Mouse (Mus musculus) forebrain, embryonic 14.5 days (tissue): ENCODE data around the gene Lrig3. TPM values are rescaled to one million over a fixed set of nuclear protein-coding genes. Genes with fewer than 3 reads are reported as not detected.
A peak's percentile ranks its signal among the peaks of the same experiment; 100 is the strongest.

ENCODE experiments used
- ATAC-seq: fragments of 200-750 bp; cut with Nextera tagmentation; 2 replicates; pipeline ENCODE4 v1.8.0; 2017; ENCODE audit warnings: mild to moderate bottlenecking, moderate library complexity
- DNase-seq: peaks from one replicate; pipeline ENCODE4 v3.0.0-alpha.2; 2015; ENCODE audit warnings: low spot score
- H3K27ac ChIP-seq: fragments of 300-500 bp; sonication (generic); 2 replicates; pipeline ENCODE4 v1.5.1; 2014; ENCODE audit warnings: low read depth, mild to moderate bottlenecking, control low read depth, low read length, moderate library complexity
- H3K27me3 ChIP-seq: fragments of 300-500 bp; sonication (generic); replicated peaks from 2 replicates; pipeline ENCODE4 v1.6.1; 2014; ENCODE audit warnings: low read length, control low read depth, mixed read lengths; ENCODE audit not compliant: control insufficient read depth, insufficient read depth
- H3K36me3 ChIP-seq: fragments of 300-500 bp; sonication (generic); 2 replicates; pipeline ENCODE4 v1.6.1; 2014; ENCODE audit warnings: low read length, control low read depth; ENCODE audit not compliant: control insufficient read depth, insufficient read depth
- H3K4me1 ChIP-seq: fragments of 300-500 bp; sonication (generic); 2 replicates; pipeline ENCODE4 v1.6.1; 2014; ENCODE audit warnings: antibody characterized with exemption, low read length, control low read depth; ENCODE audit not compliant: control insufficient read depth, insufficient read depth
- H3K4me2 ChIP-seq: fragments of 300-500 bp; sonication (generic); 2 replicates; pipeline ENCODE4 v1.6.1; 2014; ENCODE audit warnings: mild to moderate bottlenecking, control low read depth, low read length
- H3K4me3 ChIP-seq: fragments of 300-500 bp; sonication (generic); 2 replicates; pipeline ENCODE4 v1.5.1; 2014; ENCODE audit warnings: low read depth, low read length, control low read depth
- H3K9ac ChIP-seq: fragments of 300-500 bp; sonication (generic); 2 replicates; pipeline ENCODE4 v1.6.1; 2014; ENCODE audit warnings: mild to moderate bottlenecking, low read length, control low read depth, moderate library complexity
- H3K9me3 ChIP-seq: fragments of 300-500 bp; sonication (generic); replicated peaks from 2 replicates; pipeline ENCODE4 v1.6.1; 2016; ENCODE audit warnings: low read length, control low read depth, mixed read lengths; ENCODE audit not compliant: control insufficient read depth
- WGBS: fragments of 180-500 bp; shearing (Covaris S2); extraction: QIAGEN DNeasy Blood & Tissue Kit; methylation state at CpG from one replicate; pipeline ENCODE4 v1.1.7; 2014; 5-methylcytosine and 5-hydroxymethylcytosine counted together
- polyA plus RNA-seq: library from polyadenylated mRNA; unstranded; fragments of >200 nt; fragmentation: Nextera tagmentation; extraction: Ambion mirVana; gene quantifications from 2 replicates; pipeline ENCODE4 v1.2.1, GENCODE M21; 2014

Lrig3 gene
- polyA plus RNA-seq = 2.1 and 2.5 TPM in 2 replicates

DNA sequence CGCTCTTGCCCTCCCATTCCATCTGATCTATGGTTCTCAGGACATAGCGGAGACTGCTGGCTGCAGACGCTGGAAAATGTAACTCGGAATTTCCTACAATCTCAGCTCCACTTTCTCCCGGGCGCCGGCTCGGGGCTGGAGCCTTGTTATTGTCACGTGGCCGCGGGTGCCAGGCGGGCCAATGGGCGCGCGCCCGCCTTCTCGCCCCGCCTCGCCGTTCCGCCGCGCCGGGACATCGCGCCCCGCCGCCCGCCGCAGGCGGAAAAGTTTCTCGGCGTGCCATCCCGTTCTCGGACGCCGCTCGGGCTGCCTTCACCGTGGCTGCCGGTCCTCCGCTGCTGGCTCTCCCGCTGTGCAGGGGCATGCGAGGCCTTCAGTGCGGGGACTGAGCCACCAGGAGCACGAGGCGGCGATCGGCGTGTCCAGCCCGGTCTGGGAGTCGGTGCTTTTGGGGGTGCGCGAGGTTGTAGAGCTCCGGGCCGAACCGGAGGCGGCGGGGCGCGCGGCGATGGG, at the start of gene Lrig3:
Gene Lrig3, plus strand, starts transcription at position 201 of the 513 bp plus-strand sequence.
- Histone ChIP-seq H3K27me3 (peaks cover 13% of the 10 kb centered on the region; the same call in 1 of the 2 replicates), H3K4me3 (peak within 1 kb of the TSS; percentile 74), H3K4me1 (peaks cover 8% of the 10 kb centered on the region), H3K36me3 (no peaks in the 10 kb centered on the region), H3K9ac (peak within 1 kb of the TSS; percentile 68), H3K27ac (no peak within 1 kb of the TSS; the same call in 1 of the 2 replicates), H3K9me3 (no peaks in the 10 kb centered on the region), H3K4me2 (peak within 1 kb of the TSS; percentile 100)
- peak; percentile 84 for DNase-seq
- 1% methylated on average over 62 of the region's 62 CpGs for WGBS
- ATAC-seq = peak; percentile 94

DNA sequence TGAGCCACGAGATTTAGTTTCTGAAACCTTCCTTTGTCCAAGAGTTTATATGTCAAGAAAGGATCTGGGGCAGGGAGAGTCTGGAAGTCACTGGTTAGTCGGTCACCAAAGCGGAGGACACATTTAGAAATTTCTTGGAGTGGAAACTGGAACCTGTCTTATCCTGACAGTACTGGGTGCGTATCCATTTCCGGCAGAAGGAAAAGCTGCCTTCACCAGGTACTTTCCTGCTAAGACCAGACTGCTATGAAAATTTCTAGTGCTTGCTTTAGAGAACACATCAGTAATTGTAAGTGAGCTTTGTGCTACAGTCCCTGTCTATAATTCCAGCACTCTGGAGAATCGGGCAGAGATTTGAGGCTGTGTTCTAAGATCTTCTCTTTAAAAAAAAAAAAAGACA, 49.2 kb upstream of the Lrig3 start:
- Histone ChIP-seq H3K27me3 (no peaks in the 10 kb centered on the region), H3K4me3 (no peak overlapping the region), H3K9ac (no peak overlapping the region), H3K4me2 (no peak overlapping the region), H3K4me1 (peaks cover 7% of the 10 kb centered on the region; the same call in 1 of the 2 replicates), H3K27ac (no peak overlapping the region), H3K36me3 (no peaks in the 10 kb centered on the region), H3K9me3 (no peaks in the 10 kb centered on the region)
- ATAC-seq (no peak), DNase-seq (peak; percentile 20)
- 48% methylated on average over 6 of the region's 6 CpGs for WGBS

DNA sequence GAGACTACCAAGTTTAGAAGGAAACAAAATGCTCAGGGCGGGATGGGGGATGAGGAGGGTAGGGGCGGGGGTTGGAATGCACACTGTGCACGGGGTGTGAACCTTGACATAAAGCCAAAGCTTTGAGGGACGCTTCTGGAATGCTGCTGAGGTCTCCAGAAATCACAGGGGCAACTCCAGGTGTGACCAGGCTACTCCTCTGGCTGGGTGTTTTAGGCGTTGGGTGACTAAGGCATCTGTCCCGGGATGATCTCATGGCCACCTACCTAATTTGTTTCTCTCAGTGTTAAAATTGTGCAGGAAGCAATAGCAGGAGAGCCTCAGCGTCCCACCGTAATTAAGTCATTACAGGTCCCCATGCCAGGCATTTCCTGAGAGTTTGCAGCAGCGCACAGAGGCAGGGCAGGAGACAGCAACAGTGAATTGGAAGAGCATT, 48.5 kb upstream of the Lrig3 start:
- Histone ChIP-seq H3K9me3 (no peaks in the 10 kb centered on the region), H3K27me3 (no peaks in the 10 kb centered on the region), H3K4me1 (peaks cover 2% of the 10 kb centered on the region; the same call in 1 of the 2 replicates), H3K27ac (no peak overlapping the region), H3K4me2 (peak overlapping the region; percentile 16; the same call in 1 of the 2 replicates), H3K36me3 (no peaks in the 10 kb centered on the region), H3K9ac (no peak overlapping the region; the same call in 1 of the 2 replicates), H3K4me3 (no peak overlapping the region)
- ATAC-seq = peak; percentile 57; the same call in 1 of the 2 replicates
- DNase-seq = peak; percentile 47
- 13% methylated on average over 9 of the region's 9 CpGs for WGBS

DNA sequence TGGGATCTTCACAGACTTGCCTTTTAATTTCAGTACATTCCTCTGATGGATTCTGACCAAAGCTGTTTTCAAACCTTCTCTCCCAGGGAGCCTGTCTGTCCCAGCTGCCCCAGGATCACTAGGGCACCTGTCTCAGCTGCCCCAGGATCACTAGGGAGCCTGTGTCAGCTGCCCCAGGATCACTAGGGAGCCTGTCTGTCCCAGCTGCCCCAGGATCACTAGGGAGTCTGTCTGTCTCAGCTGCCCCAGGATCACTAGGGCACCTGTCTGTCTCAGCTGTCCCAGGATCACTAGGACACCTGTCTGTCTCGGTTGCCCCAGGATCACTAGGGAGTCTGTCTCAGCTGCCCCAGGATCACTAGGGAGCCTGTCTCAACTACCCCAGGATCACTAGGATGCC, 47.0 kb upstream of the Lrig3 start:
- 79% methylated on average over 1 of the region's 1 CpGs for WGBS

DNA sequence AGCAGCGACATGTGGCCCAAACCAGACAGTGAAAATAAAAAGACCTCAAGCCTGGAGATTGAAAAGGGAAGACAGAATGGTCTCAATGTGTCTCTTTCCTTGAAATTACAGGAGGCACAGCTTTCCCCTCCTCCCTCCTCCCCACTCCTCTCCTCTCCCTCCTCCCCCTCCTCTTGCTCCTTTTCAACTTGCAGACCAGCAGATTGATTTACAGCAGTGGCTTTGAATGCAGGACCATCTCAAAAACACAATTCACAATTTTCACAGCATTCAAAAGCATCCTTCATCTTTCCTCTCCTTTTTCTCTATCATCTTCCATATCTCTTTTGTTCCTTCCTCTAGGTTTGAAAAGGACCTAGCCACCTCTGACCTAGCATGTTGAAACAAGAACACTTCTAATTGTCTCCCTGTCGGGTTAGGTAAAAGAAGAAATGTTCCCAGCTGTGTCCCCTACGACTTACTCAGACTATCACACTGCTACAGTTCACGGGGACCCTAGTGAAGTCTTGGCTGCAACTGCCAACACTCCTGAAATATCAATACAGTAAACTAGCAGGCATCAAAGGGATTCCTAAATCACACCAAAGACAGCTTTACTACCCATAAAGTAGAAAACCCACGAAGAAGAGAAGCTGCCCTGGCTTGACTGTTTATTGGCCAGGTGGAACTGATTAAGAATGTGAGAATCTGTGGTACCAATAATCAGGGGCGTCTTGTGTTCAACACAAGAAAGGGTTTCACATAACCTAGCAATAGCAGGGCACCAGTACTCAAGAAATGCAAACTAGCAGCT, 44.1 kb upstream of the Lrig3 start:
- Histone ChIP-seq H3K27ac (no peak overlapping the region), H3K36me3 (no peaks in the 10 kb centered on the region), H3K9ac (no peak overlapping the region), H3K4me3 (no peak overlapping the region), H3K27me3 (no peaks in the 10 kb centered on the region), H3K4me2 (no peak overlapping the region), H3K9me3 (0 out of 2 replicates have a peak, but pooled peaks cover 3% of the 10 kb centered on the region), H3K4me1 (no peaks in the 10 kb centered on the region)
- ATAC-seq = no peak
- 46% methylated on average over 6 of the region's 6 CpGs for WGBS
- DNase-seq = peak; percentile 33

More for the DNA sequence above, 47.0 kb upstream of the Lrig3 start:
- no peak overlapping the region for H3K4me2 ChIP-seq
- H3K36me3 ChIP-seq = no peaks in the 10 kb centered on the region
- H3K27ac ChIP-seq = no peak overlapping the region
- no peaks in the 10 kb centered on the region for H3K27me3 ChIP-seq
- H3K9me3 ChIP-seq = no peaks in the 10 kb centered on the region
- DNase-seq = no peak
- ATAC-seq = no peak
- no peak overlapping the region for H3K9ac ChIP-seq
- no peaks in the 10 kb centered on the region for H3K4me1 ChIP-seq
- H3K4me3 ChIP-seq = no peak overlapping the region

DNA sequence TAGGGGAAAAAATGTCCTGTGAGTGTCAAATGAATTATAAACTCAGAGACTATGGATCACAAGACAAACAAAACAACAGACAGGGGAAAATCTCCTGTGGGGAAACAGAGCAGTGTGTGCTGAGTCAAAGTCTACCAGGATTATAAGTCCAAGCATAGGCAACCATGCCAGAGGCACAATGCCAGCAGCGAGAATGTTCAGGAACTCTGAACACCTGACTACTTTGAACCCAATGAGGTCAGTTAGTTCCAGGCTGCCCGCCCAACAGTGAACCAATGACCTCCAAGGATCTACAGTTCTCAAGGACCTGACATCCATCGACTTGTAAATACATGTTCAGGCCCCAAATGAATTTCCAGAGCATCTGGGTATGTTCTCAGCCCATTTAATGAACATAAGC, 36.0 kb upstream of the Lrig3 start:
- H3K4me3 ChIP-seq = no peak overlapping the region
- H3K9ac ChIP-seq = no peak overlapping the region
- H3K9me3 ChIP-seq = no peaks in the 10 kb centered on the region
- DNase-seq (no peak), ATAC-seq (no peak)
- H3K4me2 ChIP-seq = no peak overlapping the region
- no peaks in the 10 kb centered on the region for H3K36me3 ChIP-seq
- H3K4me1 ChIP-seq = peaks cover 2% of the 10 kb centered on the region
- no peak overlapping the region for H3K27ac ChIP-seq
- whole genome bisulfite sequencing = 88% methylated on average over 3 of the region's 3 CpGs
- no peaks in the 10 kb centered on the region for H3K27me3 ChIP-seq

DNA sequence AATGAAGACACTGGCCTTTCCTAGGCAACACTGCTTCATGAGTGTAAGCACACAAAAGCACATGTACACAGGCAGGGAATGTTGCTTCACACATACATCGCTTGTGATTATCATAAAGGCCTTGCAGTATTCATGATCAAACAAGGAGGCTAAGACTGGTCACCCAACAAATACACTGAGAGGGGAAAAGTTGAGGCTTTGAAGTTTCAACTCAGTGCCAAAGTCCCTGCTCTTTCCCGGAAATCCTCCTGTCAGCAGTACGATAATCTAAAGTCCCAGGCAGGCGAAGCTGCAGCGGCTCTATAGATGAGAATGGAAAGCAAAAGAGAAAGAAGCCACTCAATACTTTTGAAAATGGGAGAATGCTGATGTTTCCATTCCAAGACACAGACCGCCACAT, 32.6 kb upstream of the Lrig3 start:
- Histone ChIP-seq H3K9me3 (no peaks in the 10 kb centered on the region), H3K27ac (no peak overlapping the region), H3K27me3 (no peaks in the 10 kb centered on the region), H3K9ac (no peak overlapping the region), H3K4me2 (no peak overlapping the region), H3K4me1 (peaks cover 2% of the 10 kb centered on the region), H3K36me3 (no peaks in the 10 kb centered on the region), H3K4me3 (no peak overlapping the region)
- ATAC-seq = no peak
- WGBS = 80% methylated on average over 6 of the region's 6 CpGs
- DNase-seq = no peak

DNA sequence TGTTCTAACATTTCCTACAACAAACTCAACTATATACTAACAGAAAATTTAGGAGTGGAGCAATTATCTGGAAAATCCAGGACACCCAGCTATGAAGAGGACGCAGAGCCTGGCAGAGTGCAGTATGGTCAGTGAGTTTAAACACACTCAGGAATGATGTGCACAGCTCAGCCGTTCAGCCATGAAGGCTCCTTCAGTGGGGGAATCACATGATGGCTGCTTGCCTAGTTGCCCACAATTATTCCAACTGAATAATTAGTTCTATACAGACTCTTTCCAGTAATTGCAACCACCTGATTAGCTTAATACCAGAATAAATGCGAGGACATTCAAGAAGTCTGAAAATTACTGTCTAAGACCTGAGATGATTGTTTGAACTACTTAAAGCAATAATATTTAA, 31.9 kb upstream of the Lrig3 start:
- WGBS = 22% methylated on average over 3 of the region's 3 CpGs
- Histone ChIP-seq H3K9ac (no peak overlapping the region), H3K27me3 (no peaks in the 10 kb centered on the region), H3K4me2 (no peak overlapping the region), H3K27ac (no peak overlapping the region), H3K4me1 (peaks cover 2% of the 10 kb centered on the region), H3K36me3 (no peaks in the 10 kb centered on the region), H3K4me3 (no peak overlapping the region), H3K9me3 (no peaks in the 10 kb centered on the region)
- ATAC-seq (peak; percentile 89), DNase-seq (peak; percentile 75)
